Mouse (Mus musculus) MEL (cell line): Measurements from ENCODE around the gene Svs5. TPM values are rescaled to one million over a fixed set of nuclear protein-coding genes. Genes with fewer than 3 reads are reported as not detected.

ENCODE experiments used
- DNase-seq: peaks from one replicate; pipeline ENCODE4 v3.0.0; 2011; ENCODE audit warnings: low read depth, low spot score
- H3K27ac ChIP-seq: 2 replicates; pipeline ENCODE4 v1.5.1; 2012; ENCODE audit warnings: low read depth, mild to moderate bottlenecking, control low read depth, low read length, moderate library complexity; ENCODE audit not compliant: control insufficient read depth
- H3K27me3 ChIP-seq, 2 experiments: fragments of 150-350 bp in 1 of 2; sonication (generic) in 1 of 2; 2 replicates each; pipeline ENCODE4 v1.6.1; 2012; ENCODE audit warnings: low read length in 2 of 2, mild to moderate bottlenecking in 2 of 2, improper control_type of control experiment in 1 of 2, moderate library complexity in 1 of 2; ENCODE audit not compliant: insufficient read depth in 2 of 2, control insufficient read depth in 1 of 2
- H3K36me3 ChIP-seq, 2 experiments: 2 replicates each; pipeline ENCODE4 v1.6.1; 2012 to 2014; ENCODE audit warnings: low read length in 2 of 2, improper control_type of control experiment in 1 of 2, inconsistent platforms in 1 of 2, mild to moderate bottlenecking in 1 of 2; ENCODE audit not compliant: insufficient read depth in 2 of 2, control insufficient read depth in 1 of 2
- H3K4me1 ChIP-seq, 2 experiments: fragments of 150-350 bp in 1 of 2; sonication (generic) in 1 of 2; 2 replicates each; pipeline ENCODE4 v1.6.1; 2012; ENCODE audit warnings: low read length in 2 of 2, improper control_type of control experiment in 1 of 2, mild to moderate bottlenecking in 1 of 2; ENCODE audit not compliant: insufficient read depth in 2 of 2, control insufficient read depth in 1 of 2
- H3K4me3 ChIP-seq, 2 experiments: fragments of 150-350 bp in 1 of 2; sonication (generic) in 1 of 2; 2 replicates each; pipeline ENCODE4 v1.5.1; 2012; ENCODE audit warnings: low read depth in 2 of 2, low read length in 2 of 2, mild to moderate bottlenecking in 2 of 2, moderate library complexity in 2 of 2, control low read depth in 1 of 2, improper control_type of control experiment in 1 of 2; ENCODE audit not compliant: control insufficient read depth in 1 of 2, insufficient read depth in 1 of 2
- H3K79me2 ChIP-seq: 2 replicates; pipeline ENCODE4 v1.6.1; 2012; ENCODE audit warnings: mild to moderate bottlenecking, low read length, moderate library complexity; ENCODE audit not compliant: control insufficient read depth, poor library complexity, insufficient read depth
- H3K9ac ChIP-seq: 2 replicates; pipeline ENCODE4 v1.6.1; 2012; ENCODE audit warnings: low read depth, mild to moderate bottlenecking, control low read depth, low read length, moderate library complexity; ENCODE audit not compliant: control insufficient read depth, poor library complexity, severe bottlenecking
- H3K9me3 ChIP-seq: fragments of 150-350 bp; sonication (generic); replicated peaks from 2 replicates; pipeline ENCODE4 v1.6.1; 2012; ENCODE audit warnings: mild to moderate bottlenecking, low read length, improper control_type of control experiment, moderate library complexity; ENCODE audit not compliant: insufficient read depth
- CHD1 ChIP-seq: IDR thresholded peaks from 2 replicates; pipeline ENCODE4 v1.6.1; 2012; ENCODE audit warnings: low read depth, mild to moderate bottlenecking, inconsistent platforms, low read length, improper control_type of control experiment
- CHD2 ChIP-seq: IDR thresholded peaks from 2 replicates; pipeline ENCODE4 v1.6.1; 2011; ENCODE audit warnings: low read length, improper control_type of control experiment
- CTCF ChIP-seq, 3 experiments: IDR thresholded peaks in 2 of 3; conservative IDR thresholded peaks in 1 of 3; 2 replicates each; pipeline ENCODE4 v1.5.1; 2011 to 2012; ENCODE audit warnings: low read length in 3 of 3, low read depth in 2 of 3, mild to moderate bottlenecking in 2 of 3, improper control_type of control experiment in 1 of 3, inconsistent platforms in 1 of 3, mixed read lengths in 1 of 3, moderate library complexity in 1 of 3; ENCODE audit not compliant: control insufficient read depth in 1 of 3, insufficient read depth in 1 of 3, poor library complexity in 1 of 3, severe bottlenecking in 1 of 3
- E2F4 ChIP-seq: IDR thresholded peaks from 2 replicates; pipeline ENCODE4 v1.6.1; 2011; ENCODE audit warnings: low read depth, low read length, improper control_type of control experiment, borderline replicate concordance
- ELF1 ChIP-seq: IDR thresholded peaks from 2 replicates; pipeline ENCODE4 v1.6.1; 2014; ENCODE audit warnings: low read depth, mild to moderate bottlenecking, inconsistent platforms, low read length, improper control_type of control experiment, moderate library complexity
- GABPA ChIP-seq: IDR thresholded peaks from 2 replicates; pipeline ENCODE4 v1.6.1; 2012; ENCODE audit warnings: low read depth, mild to moderate bottlenecking, inconsistent platforms, low read length, improper control_type of control experiment, moderate library complexity
- JUND ChIP-seq: IDR thresholded peaks from 2 replicates; pipeline ENCODE4 v1.6.1; 2011; ENCODE audit warnings: low read depth, mild to moderate bottlenecking, improper control_type of control experiment, low read length
- KAT2A ChIP-seq: conservative IDR thresholded peaks from 2 replicates; pipeline ENCODE4 v1.6.1; 2012; ENCODE audit warnings: low read depth, low read length, improper control_type of control experiment, inconsistent platforms
- MAFK ChIP-seq: IDR thresholded peaks from 2 replicates; pipeline ENCODE4 v1.6.1; 2011; ENCODE audit warnings: low read depth, mild to moderate bottlenecking, low read length, improper control_type of control experiment, borderline replicate concordance
- MAX ChIP-seq: IDR thresholded peaks from 2 replicates; pipeline ENCODE4 v1.6.1; 2011; ENCODE audit warnings: low read length, improper control_type of control experiment
- MEF2A ChIP-seq: IDR thresholded peaks from 2 replicates; pipeline ENCODE4 v1.6.1; 2014; ENCODE audit warnings: low read depth, mild to moderate bottlenecking, inconsistent platforms, low read length, improper control_type of control experiment; ENCODE audit not compliant: poor library complexity, insufficient replicate concordance, severe bottlenecking; ENCODE audit errors: extremely low read depth
- MXI1 ChIP-seq: IDR thresholded peaks from 2 replicates; pipeline ENCODE4 v1.6.1; 2011; ENCODE audit warnings: mild to moderate bottlenecking, low read depth, low read length, improper control_type of control experiment
- NELFE ChIP-seq: IDR thresholded peaks from 2 replicates; pipeline ENCODE4 v1.6.1; 2011; ENCODE audit warnings: low read depth, low read length, improper control_type of control experiment
- POLR2A ChIP-seq, 2 experiments: IDR thresholded peaks; 2 replicates each; pipeline ENCODE4 v1.6.1; 2011 to 2012; ENCODE audit warnings: low read length in 2 of 2, mild to moderate bottlenecking in 2 of 2, control low read depth in 1 of 2, improper control_type of control experiment in 1 of 2, low read depth in 1 of 2, moderate library complexity in 1 of 2; ENCODE audit not compliant: control insufficient read depth in 1 of 2, insufficient read depth in 1 of 2, poor library complexity in 1 of 2
- POLR2AphosphoS2 ChIP-seq: IDR thresholded peaks from 2 replicates; pipeline ENCODE4 v1.6.1; 2011; ENCODE audit warnings: low read length, improper control_type of control experiment
- RAD21 ChIP-seq: IDR thresholded peaks from 2 replicates; pipeline ENCODE4 v1.6.1; 2011; ENCODE audit warnings: mild to moderate bottlenecking, low read depth, low read length, improper control_type of control experiment
- RCOR1 ChIP-seq: IDR thresholded peaks from 2 replicates; pipeline ENCODE4 v1.6.1; 2012; ENCODE audit warnings: low read depth, mild to moderate bottlenecking, inconsistent platforms, low read length, improper control_type of control experiment
- UBTF ChIP-seq: IDR thresholded peaks from 2 replicates; pipeline ENCODE4 v1.6.1; 2012; ENCODE audit warnings: low read depth, mild to moderate bottlenecking, inconsistent platforms, low read length, improper control_type of control experiment, moderate library complexity, borderline replicate concordance; ENCODE audit not compliant: insufficient read depth
- USF1 ChIP-seq: IDR thresholded peaks from 2 replicates; pipeline ENCODE4 v1.6.1; 2014; ENCODE audit warnings: low read depth, mild to moderate bottlenecking, inconsistent platforms, low read length, improper control_type of control experiment, moderate library complexity
- ZMIZ1 ChIP-seq: IDR thresholded peaks from 2 replicates; pipeline ENCODE4 v1.6.1; 2012; ENCODE audit warnings: low read depth, mild to moderate bottlenecking, inconsistent platforms, low read length, improper control_type of control experiment, moderate library complexity
- ZNF384 ChIP-seq: IDR thresholded peaks from 2 replicates; pipeline ENCODE4 v1.6.1; 2012; ENCODE audit warnings: low read depth, mild to moderate bottlenecking, inconsistent platforms, low read length, improper control_type of control experiment
- polyA plus RNA-seq, 2 experiments: library from polyadenylated mRNA; stranded (reverse) in 1 of 2; unstranded in 1 of 2; fragments of >175 nt in 1 of 2; fragments of >200 nt in 1 of 2; gene quantifications; 2 replicates each; pipeline versions ENCODE4 v1.2.1 to v1.2.4; 2012; ENCODE audit warnings: low replicate concordance in 2 of 2, low read depth in 1 of 2; ENCODE audit not compliant: insufficient read length in 2 of 2, insufficient read depth in 1 of 2, missing spikeins in 1 of 2
- total RNA-seq: library from RNA; depleted of rRNA; stranded (reverse); fragments of 300-350 nt; gene quantifications from 2 replicates; pipeline ENCODE4 v1.2.3, GENCODE M21; 2012

Svs5 gene
- total and polyA plus RNA-seq, 3 experiments: not detected

DNA sequence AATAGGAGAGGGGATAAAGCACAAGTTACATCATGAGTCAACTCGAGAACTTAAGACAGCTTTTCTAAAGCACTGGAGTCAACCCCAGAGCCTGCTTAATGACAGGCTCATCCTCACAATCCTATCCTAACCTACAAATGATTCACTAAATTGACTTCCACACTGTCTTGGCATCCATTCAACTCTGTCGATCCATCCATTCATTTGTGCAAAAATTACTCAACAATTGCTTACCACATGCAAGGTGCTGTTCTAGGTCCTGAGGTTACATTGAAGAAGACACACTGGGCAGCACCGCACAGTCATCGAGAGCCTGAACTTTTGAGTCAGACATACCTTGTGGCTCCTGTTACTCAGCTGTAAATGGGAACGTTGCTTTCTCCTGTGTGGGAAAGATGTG, 26.5 kb downstream of the Svs5 start:
- H3K27ac ChIP-seq: no peak overlapping the region

DNA sequence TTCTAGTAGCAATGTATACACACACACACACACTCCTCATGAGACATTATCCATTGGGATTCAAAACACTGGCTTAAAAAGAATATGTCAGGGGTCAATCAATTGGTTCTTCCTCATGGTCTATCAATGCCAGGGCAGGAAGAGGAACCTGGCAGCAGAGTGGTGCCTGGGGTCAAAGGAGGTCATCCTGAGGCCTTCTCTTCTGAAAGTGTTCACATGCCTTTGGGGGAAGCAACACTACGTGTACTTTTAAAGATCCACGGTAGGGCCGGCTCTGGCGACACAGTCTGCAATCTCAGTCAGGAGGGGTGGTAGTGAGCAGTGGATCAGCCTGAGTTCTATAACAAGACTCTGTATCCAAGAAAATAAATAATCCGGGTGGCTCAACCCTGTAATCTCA, 27.1 kb downstream of the Svs5 start:
- Histone ChIP-seq H3K4me1 (peaks cover 0 to 3% of the 10 kb centered on the region in 2 experiments; a peak in 1 of 4 replicates), H3K79me2 (no peaks in the 10 kb centered on the region), H3K9me3 (no peaks in the 10 kb centered on the region), H3K27ac (no peak overlapping the region), H3K36me3 (peaks cover 0 to 2% of the 10 kb centered on the region in 2 experiments; a peak in 1 of 4 replicates), H3K9ac (no peak overlapping the region), H3K4me3 (no peak overlapping the region), H3K27me3 (peaks cover 0 to 1% of the 10 kb centered on the region in 2 experiments; a peak in 2 of 4 replicates)
- DNase-seq: no peak
- TF ChIP-seq MXI1: no peak
- no peak for TF ChIP-seq GABPA
- TF ChIP-seq MAX: no peak
- no peak for TF ChIP-seq MAFK
- TF ChIP-seq CTCF (IDR thresholded peaks at IDR 0.05 in 2 of 3, conservative IDR thresholded peaks at IDR 0.05 in 1 of 3; ENCODE audit: control insufficient read depth in 1 of 3, insufficient read depth in 1 of 3, low read depth in 2 of 3, low read length in 3 of 3, poor library complexity in 1 of 3, severe bottlenecking in 1 of 3): no peak
- no peak for TF ChIP-seq CHD2
- TF ChIP-seq KAT2A: no peak
- TF ChIP-seq POLR2A (IDR thresholded peaks at IDR 0.05; ENCODE audit: control insufficient read depth in 1 of 2, insufficient read depth in 1 of 2, low read depth in 1 of 2, low read length in 2 of 2, poor library complexity in 1 of 2): no peak
- no peak for TF ChIP-seq MEF2A
- no peak for TF ChIP-seq E2F4

More for the DNA sequence above, 26.5 kb downstream of the Svs5 start:
- TF ChIP-seq ZNF384: no peak
- TF ChIP-seq POLR2AphosphoS2: no peak
- TF ChIP-seq RAD21: no peak
- no peak for TF ChIP-seq GABPA
- no peak for TF ChIP-seq UBTF
- no peak for TF ChIP-seq ELF1
- TF ChIP-seq CHD1: no peak
- TF ChIP-seq NELFE: no peak
- no peak for TF ChIP-seq USF1
- no peak for TF ChIP-seq MXI1
- no peak for TF ChIP-seq CHD2
- TF ChIP-seq ZMIZ1: no peak
- no peak for TF ChIP-seq RCOR1
- no peak for TF ChIP-seq JUND
- DNase-seq: no peak
- Histone ChIP-seq H3K9me3 (no peaks in the 10 kb centered on the region), H3K36me3 (peaks cover 0 to 2% of the 10 kb centered on the region in 2 experiments; a peak in 1 of 4 replicates), H3K4me1 (peaks cover 0 to 3% of the 10 kb centered on the region in 2 experiments; a peak in 1 of 4 replicates), H3K9ac (no peak overlapping the region), H3K79me2 (no peaks in the 10 kb centered on the region), H3K4me3 (no peak overlapping the region), H3K27me3 (peaks cover 0 to 1% of the 10 kb centered on the region in 2 experiments; a peak in 1 of 4 replicates)
